Mouse (Mus musculus) kidney, adult 8-10 months (tissue): Measurements from ENCODE around the gene Gbe1.

Experiments used
- DNase-seq, 2 experiments: peaks; one replicate each; pipeline ENCODE4 v3.0.0; 2022

Gbe1 gene

GRCm38 (mm10) chr16:70585964-70586363 is 272.2 kb downstream of the Gbe1 start:
- no peak for DNase-seq

- no peak for DNase-seq
Observed at GRCm38 (mm10) chr16:70602326-70602725, 288.6 kb downstream of the Gbe1 start.

DNA sequence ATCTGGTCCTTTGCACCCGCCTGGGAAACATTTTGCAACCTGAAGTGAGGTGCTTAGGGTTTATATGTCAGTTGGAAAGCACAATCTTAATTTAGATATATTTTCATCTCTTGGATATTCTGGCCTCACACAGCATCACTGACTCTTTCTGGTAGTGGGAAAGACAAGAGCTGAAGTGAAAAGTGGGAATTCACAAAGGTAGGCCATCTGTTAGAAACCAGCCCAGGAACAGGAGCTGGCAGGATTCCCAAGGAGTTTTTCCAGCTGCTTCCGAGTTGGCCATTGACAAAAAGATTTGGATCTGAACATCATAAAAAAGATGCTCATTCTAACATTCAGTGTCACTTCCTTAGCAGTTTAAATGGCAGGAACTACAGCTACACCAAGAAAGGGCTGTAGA is 294.6 kb downstream of the Gbe1 start:
- no peak for DNase-seq

- no peak for DNase-seq
Observed at GRCm38 (mm10) chr16:70617691-70618090, 303.9 kb downstream of the Gbe1 start.

GRCm38 (mm10) chr16:70618168-70618567 is 304.4 kb downstream of the Gbe1 start:
- no peak for DNase-seq
